Mouse (Mus musculus) brown adipose tissue, adult 24 weeks (tissue): ENCODE data around the gene Apobec3. TPM values are rescaled to one million over a fixed set of nuclear protein-coding genes. Genes with fewer than 3 reads are reported as not detected.

Experiments used
- polyA plus RNA-seq: library from polyadenylated mRNA; stranded (reverse); fragments of >200 nt; gene quantifications from 2 replicates; pipeline ENCODE4 v1.2.4, GENCODE M21; 2012; ENCODE audit not compliant: missing spikeins, insufficient read depth, insufficient read length

Gene Apobec3
- polyA plus RNA-seq, 1 experiment: 5.3 TPM

Other genes with a start within 250 kb of the Apobec3 start
- 0.32 and 0.58 TPM in 2 replicates for gene Fam227a, start 232.7 kb upstream of the Apobec3 start, polyA plus RNA-seq
- gene Cby1, start 232.5 kb upstream of the Apobec3 start, polyA plus RNA-seq: 13.9 and 16.3 TPM in 2 replicates
- gene Tomm22, start 220.8 kb upstream of the Apobec3 start, polyA plus RNA-seq: 185 and 193 TPM in 2 replicates
- gene Josd1, start 203.7 kb upstream of the Apobec3 start, polyA plus RNA-seq: 25.5 and 29.5 TPM in 2 replicates
- gene Gtpbp1, start 200.8 kb upstream of the Apobec3 start, polyA plus RNA-seq: 15.3 and 15.4 TPM in 2 replicates
- 49.2 and 105 TPM in 2 replicates for gene Sun2, start 149.1 kb upstream of the Apobec3 start, polyA plus RNA-seq
- gene Dnal4, start 113.8 kb upstream of the Apobec3 start, polyA plus RNA-seq: 10.6 and 13.5 TPM in 2 replicates
- gene Nptxr, start 86.9 kb upstream of the Apobec3 start, polyA plus RNA-seq: 0.71 and 0.83 TPM in 2 replicates
- not detected in 2 replicates for gene Npcd, start 57.4 kb upstream of the Apobec3 start, polyA plus RNA-seq
- 3.9 and 7.3 TPM in 2 replicates for gene Cbx6, start 57.0 kb upstream of the Apobec3 start, polyA plus RNA-seq
- gene Cbx7, start 79.5 kb downstream of the Apobec3 start, polyA plus RNA-seq: 6.8 and 7.1 TPM in 2 replicates
- gene Pdgfb, start 123.3 kb downstream of the Apobec3 start, polyA plus RNA-seq: 9.8 and 13.0 TPM in 2 replicates
- gene Syngr1, start 199.7 kb downstream of the Apobec3 start, polyA plus RNA-seq: 47.9 and 62.7 TPM in 2 replicates
- gene Rpl3, start 200.2 kb downstream of the Apobec3 start, polyA plus RNA-seq: 424 and 522 TPM in 2 replicates
- gene Tab1, start 241.5 kb downstream of the Apobec3 start, polyA plus RNA-seq: 4.8 and 5.7 TPM in 2 replicates